Mouse (Mus musculus): Measurements from ENCODE around the gene Mfap1a. TPM values are rescaled to one million over a fixed set of nuclear protein-coding genes. Genes with fewer than 3 reads are reported as not detected.

Gene Mfap1a
- polyA plus RNA-seq, 1 experiment from 2014 or later, result 25.3 TPM

- Histone ChIP-seq H3K36me3 (replicated peaks; ENCODE audit: control insufficient read depth, insufficient read depth) (peaks cover under 1% of the 10 kb centered on the region; the same call in 1 of the 2 replicates), H3K27me3 (ENCODE audit: control insufficient read depth, insufficient read depth, low read length) (peaks cover 10% of the 10 kb centered on the region), H3K9me3 (ENCODE audit: control insufficient read depth, low read length) (no peaks in the 10 kb centered on the region), H3K27ac (no peak overlapping the region), H3K4me2 (replicated peaks) (no peak overlapping the region), H3K9ac (no peak overlapping the region), H3K4me1 (replicated peaks; ENCODE audit: control insufficient read depth, insufficient read depth, low read length) (peaks cover 23% of the 10 kb centered on the region), H3K4me3 (replicated peaks; ENCODE audit: low read length) (no peak overlapping the region)
- WGBS, result 82% methylated on average over 3 of the region's 3 CpGs
- ATAC-seq (ENCODE audit: low FRiP score), result no peak
- no peak for DNase-seq (ENCODE audit: low spot score)
Measured at GRCm38 (mm10) chr2:121447006-121447405, 59.5 kb downstream of the Mfap1a start.

DNA sequence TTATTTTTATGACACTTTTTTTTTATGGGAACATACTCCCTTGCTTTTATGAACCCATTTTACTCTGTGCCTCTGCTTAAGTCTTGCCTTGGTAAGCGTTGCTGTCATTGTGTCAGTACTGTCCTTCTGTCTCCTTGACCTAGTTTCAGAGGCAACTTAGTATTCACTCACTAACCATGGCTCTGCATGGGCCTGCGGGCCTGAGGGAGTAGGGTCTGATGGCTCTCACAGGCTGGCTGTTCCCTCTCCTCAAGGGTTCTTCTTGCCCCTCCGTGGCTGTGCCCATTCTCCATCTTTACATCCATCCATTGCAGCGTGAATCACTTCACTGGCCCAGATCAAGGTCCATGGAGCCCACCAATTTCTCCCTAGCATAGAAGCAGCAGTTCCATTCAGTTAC is 60.0 kb downstream of the Mfap1a start:
- Histone ChIP-seq H3K4me3 (replicated peaks; ENCODE audit: low read length) (no peak overlapping the region), H3K9ac (no peak overlapping the region), H3K9me3 (ENCODE audit: control insufficient read depth, low read length) (no peaks in the 10 kb centered on the region), H3K4me2 (replicated peaks) (no peak overlapping the region), H3K27ac (no peak overlapping the region), H3K27me3 (ENCODE audit: control insufficient read depth, insufficient read depth, low read length) (peaks cover 16% of the 10 kb centered on the region), H3K4me1 (replicated peaks; ENCODE audit: control insufficient read depth, insufficient read depth, low read length) (peaks cover 25% of the 10 kb centered on the region), H3K36me3 (replicated peaks; ENCODE audit: control insufficient read depth, insufficient read depth) (no peaks in the 10 kb centered on the region; the same call in 1 of the 2 replicates)
- ATAC-seq (ENCODE audit: low FRiP score) (no peak), DNase-seq (ENCODE audit: low spot score) (no peak)
- 83% methylated on average over 4 of the region's 4 CpGs for WGBS

DNA sequence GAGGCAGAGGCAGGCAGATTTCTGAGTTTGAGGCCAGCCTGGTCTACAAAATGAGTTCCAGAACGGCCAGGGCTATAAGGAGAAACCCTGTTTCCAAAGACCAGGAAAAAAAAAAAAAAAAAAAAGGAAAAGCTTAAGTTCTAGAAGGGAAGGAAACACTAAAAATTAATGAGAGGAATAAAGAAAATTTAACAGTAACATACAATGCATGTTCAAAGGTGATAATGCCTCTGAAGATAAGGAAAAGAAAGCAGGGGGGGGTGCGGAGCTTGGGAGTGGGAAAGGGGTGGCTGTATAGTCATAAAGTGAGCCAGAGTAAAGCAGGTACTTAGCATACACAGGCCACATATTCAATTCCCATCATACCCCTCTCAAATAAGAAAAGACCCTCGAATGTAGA is 61.3 kb downstream of the Mfap1a start:
- 0 out of 2 replicates have a peak, but pooled peaks cover 2% of the 10 kb centered on the region for H3K36me3 ChIP-seq (replicated peaks; ENCODE audit: control insufficient read depth, insufficient read depth)
- no peak overlapping the region for H3K27ac ChIP-seq
- no peak overlapping the region for H3K4me3 ChIP-seq (replicated peaks; ENCODE audit: low read length)
- H3K9ac ChIP-seq, result no peak overlapping the region
- DNase-seq (ENCODE audit: low spot score) (no peak), ATAC-seq (ENCODE audit: low FRiP score) (no peak)
- peaks cover 26% of the 10 kb centered on the region for H3K27me3 ChIP-seq (ENCODE audit: control insufficient read depth, insufficient read depth, low read length)
- peaks cover 13% of the 10 kb centered on the region; the same call in 1 of the 2 replicates for H3K4me1 ChIP-seq (replicated peaks; ENCODE audit: control insufficient read depth, insufficient read depth, low read length)
- H3K9me3 ChIP-seq (ENCODE audit: control insufficient read depth, low read length), result no peaks in the 10 kb centered on the region
- no peak overlapping the region for H3K4me2 ChIP-seq (replicated peaks)
- WGBS, result 92% methylated on average over 3 of the region's 3 CpGs

- Histone ChIP-seq H3K9ac (no peak within 1 kb of the TSS), H3K27me3 (ENCODE audit: control insufficient read depth, insufficient read depth, low read length) (peaks cover 26% of the 10 kb centered on the region), H3K9me3 (ENCODE audit: control insufficient read depth, low read length) (no peaks in the 10 kb centered on the region), H3K4me2 (replicated peaks) (0 out of 2 replicates have a peak within 1 kb of the TSS, but pooled peaks have one; percentile 51), H3K27ac (no peak within 1 kb of the TSS), H3K4me1 (replicated peaks; ENCODE audit: control insufficient read depth, insufficient read depth, low read length) (peaks cover 12% of the 10 kb centered on the region; the same call in 1 of the 2 replicates), H3K4me3 (replicated peaks; ENCODE audit: low read length) (no peak within 1 kb of the TSS), H3K36me3 (replicated peaks; ENCODE audit: control insufficient read depth, insufficient read depth) (peaks cover 10% of the 10 kb centered on the region)
- WGBS, result 93% methylated on average over 1 of the region's 1 CpGs
- DNase-seq (ENCODE audit: low spot score) (no peak), ATAC-seq (ENCODE audit: low FRiP score) (no peak)
Measured at GRCm38 (mm10) chr2:121444178-121444577, 62.3 kb downstream of the Mfap1a start, which contains the start of gene Ell3. Ell3 (minus strand) TSS chr2:121444278.

- H3K4me1 ChIP-seq (replicated peaks; ENCODE audit: control insufficient read depth, insufficient read depth, low read length), result peaks cover 12% of the 10 kb centered on the region; the same call in 1 of the 2 replicates
- DNase-seq (ENCODE audit: low spot score) (no peak), ATAC-seq (ENCODE audit: low FRiP score) (no peak)
- H3K9ac ChIP-seq, result no peak overlapping the region
- peaks cover 26% of the 10 kb centered on the region for H3K27me3 ChIP-seq (ENCODE audit: control insufficient read depth, insufficient read depth, low read length)
- WGBS, result 15% methylated on average over 8 of the region's 8 CpGs
- peak overlapping the region; percentile 51 for H3K4me2 ChIP-seq (replicated peaks)
- peaks cover 22% of the 10 kb centered on the region for H3K36me3 ChIP-seq (replicated peaks; ENCODE audit: control insufficient read depth, insufficient read depth)
- no peak overlapping the region for H3K27ac ChIP-seq
- no peaks in the 10 kb centered on the region for H3K9me3 ChIP-seq (ENCODE audit: control insufficient read depth, low read length)
- H3K4me3 ChIP-seq (replicated peaks; ENCODE audit: low read length), result peak overlapping the region; percentile 19; the same call in 1 of the 2 replicates
Measured at GRCm38 (mm10) chr2:121443068-121443349, 63.5 kb downstream of the Mfap1a start.

DNA sequence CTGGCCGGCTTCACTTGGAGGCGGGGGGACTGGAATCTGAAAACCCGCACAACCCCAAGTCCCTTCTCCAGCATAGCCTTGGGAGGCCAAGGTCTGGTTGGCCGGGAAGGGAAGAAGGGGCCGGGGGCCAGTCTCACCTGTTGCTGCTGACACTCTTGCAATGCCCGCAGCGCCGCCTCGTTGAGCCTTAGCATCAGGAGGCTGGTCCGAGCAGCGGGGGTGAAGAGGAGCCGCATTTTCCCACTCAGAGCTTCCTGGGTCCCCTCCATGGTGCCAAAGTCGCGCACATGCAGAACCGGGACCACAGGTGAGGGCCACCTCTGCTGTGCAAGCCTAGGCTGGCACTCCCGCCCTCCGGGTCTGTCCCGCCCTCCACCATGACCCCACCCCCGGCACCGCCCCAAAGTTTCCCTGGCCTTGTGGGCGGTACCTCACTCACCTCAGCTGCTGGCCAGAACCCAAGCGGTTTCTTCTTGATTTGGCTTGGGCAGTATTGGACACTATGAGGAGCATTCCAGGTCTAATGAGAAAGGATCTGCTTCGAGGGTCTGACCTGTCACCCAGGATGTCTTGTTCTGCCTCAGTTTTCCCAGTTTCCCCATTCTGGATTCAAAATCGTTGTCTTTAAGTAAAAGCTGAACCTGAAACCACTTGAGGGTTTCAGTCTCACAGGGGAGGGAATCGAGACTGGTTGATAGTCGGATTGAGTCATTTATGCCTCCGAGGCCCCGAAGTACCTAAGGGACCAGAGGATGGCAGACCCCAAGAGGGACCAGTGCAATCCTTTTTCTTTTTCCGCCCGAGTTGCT is 64.0 kb downstream of the Mfap1a start:
- ATAC-seq (ENCODE audit: low FRiP score), result no peak; the same call in 1 of the 2 replicates
- Histone ChIP-seq H3K36me3 (replicated peaks; ENCODE audit: control insufficient read depth, insufficient read depth) (peaks cover 27% of the 10 kb centered on the region), H3K4me1 (replicated peaks; ENCODE audit: control insufficient read depth, insufficient read depth, low read length) (peaks cover 12% of the 10 kb centered on the region; the same call in 1 of the 2 replicates), H3K4me2 (replicated peaks) (peak overlapping the region; percentile 51), H3K27ac (no peak overlapping the region), H3K9ac (no peak overlapping the region), H3K9me3 (ENCODE audit: control insufficient read depth, low read length) (no peaks in the 10 kb centered on the region), H3K4me3 (replicated peaks; ENCODE audit: low read length) (peak overlapping the region; percentile 19), H3K27me3 (ENCODE audit: control insufficient read depth, insufficient read depth, low read length) (peaks cover 26% of the 10 kb centered on the region)
- under 1% methylated on average over 30 of the region's 30 CpGs for WGBS
- DNase-seq (ENCODE audit: low spot score), result no peak

Small RNA genes lying within 50 kb of the gene (microRNA-seq; reads per million reads assigned to microRNA genes)
- gene Gm22953, result not detected

Other genes starting within 250 kb of the Mfap1a start
- gene Trp53bp1, start 235.3 kb downstream of the Mfap1a start, polyA plus RNA-seq (2014; fragmentation: Nextera tagmentation; extraction: Ambion mirVana), result 165 and 170 TPM in 2 replicates
- 50.1 and 57.2 TPM in 2 replicates for gene Map1a, start 217.1 kb downstream of the Mfap1a start, polyA plus RNA-seq (2014; fragmentation: Nextera tagmentation; extraction: Ambion mirVana)
- 18.6 and 19.3 TPM in 2 replicates for gene Ppip5k1, start 151.3 kb downstream of the Mfap1a start, polyA plus RNA-seq (2014; fragmentation: Nextera tagmentation; extraction: Ambion mirVana)
- 90.5 and 103 TPM in 2 replicates for gene Ckmt1, start 149.0 kb downstream of the Mfap1a start, polyA plus RNA-seq (2014; fragmentation: Nextera tagmentation; extraction: Ambion mirVana)
- gene Strc, start 119.5 kb downstream of the Mfap1a start, polyA plus RNA-seq (2014; fragmentation: Nextera tagmentation; extraction: Ambion mirVana), result not detected in 2 replicates
- gene Pdia3, start 92.9 kb downstream of the Mfap1a start, polyA plus RNA-seq (2014; fragmentation: Nextera tagmentation; extraction: Ambion mirVana), result 268 and 307 TPM in 2 replicates
- gene Catsper2, start 92.9 kb downstream of the Mfap1a start, polyA plus RNA-seq (2014; fragmentation: Nextera tagmentation; extraction: Ambion mirVana), result 2.9 and 3.1 TPM in 2 replicates
- 1.5 and 2.6 TPM in 2 replicates for gene Ell3, start 62.4 kb downstream of the Mfap1a start, polyA plus RNA-seq (2014; fragmentation: Nextera tagmentation; extraction: Ambion mirVana)
- 315 and 365 TPM in 2 replicates for gene Serf2, start 57.5 kb downstream of the Mfap1a start, polyA plus RNA-seq (2014; fragmentation: Nextera tagmentation; extraction: Ambion mirVana)
- 71.9 and 90.2 TPM in 2 replicates for gene Hypk, start 53.4 kb downstream of the Mfap1a start, polyA plus RNA-seq (2014; fragmentation: Nextera tagmentation; extraction: Ambion mirVana)
- gene Serinc4, start 49.9 kb downstream of the Mfap1a start, polyA plus RNA-seq (2014; fragmentation: Nextera tagmentation; extraction: Ambion mirVana), result 0.68 and 0.96 TPM in 2 replicates
- 65.0 and 69.0 TPM in 2 replicates for gene Mfap1b, start 32.6 kb downstream of the Mfap1a start, polyA plus RNA-seq (2014; fragmentation: Nextera tagmentation; extraction: Ambion mirVana)
- gene Wdr76, start 58 bp upstream of the Mfap1a start, polyA plus RNA-seq (2014; fragmentation: Nextera tagmentation; extraction: Ambion mirVana), result 3.2 and 3.8 TPM in 2 replicates

Data from hindbrain, embryonic 14.5 days (tissue).